Mouse (Mus musculus) embryonic facial prominence, embryonic 15.5 days (tissue): ENCODE results near the gene Gpr137b. TPM values are rescaled to one million over a fixed set of nuclear protein-coding genes. Genes with fewer than 3 reads are reported as not detected.
"Not testable (repeated sequence)": the region's sequence is repeated elsewhere in the genome, so short reads cannot be mapped to it uniquely, and the experiment has no call there.

Experiments
- ATAC-seq: fragments of 200-750 bp; cut with Nextera tagmentation; 2 replicates; pipeline ENCODE4 v1.8.0; 2017; ENCODE audit warnings: low read depth, moderate TSS enrichment; ENCODE audit not compliant: insufficient number of reproducible peaks, low FRiP score, low TSS enrichment
- H3K27ac ChIP-seq: fragments of 300-500 bp; sonication (generic); replicated peaks from 2 replicates; pipeline ENCODE4 v1.5.1; 2015; ENCODE audit warnings: mild to moderate bottlenecking, inconsistent platforms
- H3K27me3 ChIP-seq: fragments of 300-500 bp; sonication (generic); 2 replicates; pipeline ENCODE4 v1.6.1; 2015; ENCODE audit warnings: inconsistent platforms
- H3K36me3 ChIP-seq: fragments of 300-500 bp; sonication (generic); 2 replicates; pipeline ENCODE4 v1.6.1; 2015; ENCODE audit warnings: mild to moderate bottlenecking, inconsistent platforms
- H3K4me1 ChIP-seq: fragments of 300-500 bp; sonication (generic); 2 replicates; pipeline ENCODE4 v1.6.1; 2015; ENCODE audit warnings: inconsistent platforms
- H3K4me2 ChIP-seq: fragments of 300-500 bp; sonication (generic); replicated peaks from 2 replicates; pipeline ENCODE4 v1.6.1; 2015; ENCODE audit warnings: mild to moderate bottlenecking, inconsistent platforms
- H3K4me3 ChIP-seq: fragments of 300-500 bp; sonication (generic); replicated peaks from 2 replicates; pipeline ENCODE4 v1.5.1; 2015; ENCODE audit warnings: mild to moderate bottlenecking, inconsistent platforms
- H3K9ac ChIP-seq: fragments of 300-500 bp; sonication (generic); 2 replicates; pipeline ENCODE4 v1.6.1; 2015; ENCODE audit warnings: inconsistent platforms
- H3K9me3 ChIP-seq: fragments of 300-500 bp; sonication (generic); replicated peaks from 2 replicates; pipeline ENCODE4 v1.6.1; 2016; ENCODE audit warnings: inconsistent platforms
- WGBS: fragments of 180-500 bp; shearing (Covaris S2); methylation state at CpG from one replicate; pipeline ENCODE4 v1.1.7; 2015; 5-methylcytosine and 5-hydroxymethylcytosine counted together
- polyA plus RNA-seq: library from polyadenylated mRNA; unstranded; fragments of >200 nt; fragmentation: Nextera tagmentation; extraction: Ambion mirVana; gene quantifications from 2 replicates; pipeline ENCODE4 v1.2.1, GENCODE M21; 2015

Gene Gpr137b
- 12.7 and 14.2 TPM in 2 replicates for polyA plus RNA-seq

- not testable (repeated sequence) for H3K9ac ChIP-seq, H3K27ac ChIP-seq, H3K36me3 ChIP-seq, H3K27me3 ChIP-seq, H3K4me1 ChIP-seq, H3K9me3 ChIP-seq
- ATAC-seq: peak; percentile 87
- under 1% methylated on average over 60 of the region's 78 CpGs for WGBS
- peak within 1 kb of the TSS; percentile 61 for H3K4me2 ChIP-seq
- H3K4me3 ChIP-seq: peak within 1 kb of the TSS; percentile 43
Observed at GRCm38 (mm10) chr13:13393228-13394095, at the start of gene Gpr137b. TSS of gene Gpr137b (minus strand) at chr13:13394014.

- H3K27me3 ChIP-seq, H3K9ac ChIP-seq, H3K9me3 ChIP-seq, H3K36me3 ChIP-seq, H3K27ac ChIP-seq, H3K4me1 ChIP-seq: not testable (repeated sequence)
- WGBS: 3% methylated on average over 19 of the region's 28 CpGs
- H3K4me2 ChIP-seq: peak overlapping the region; percentile 39; the same call in 1 of the 2 replicates
- peak overlapping the region; percentile 29 for H3K4me3 ChIP-seq
- ATAC-seq: peak; percentile 51; the same call in 1 of the 2 replicates
Observed at GRCm38 (mm10) chr13:13438112-13438953, 44.5 kb upstream of the Gpr137b start.

- H3K4me1 ChIP-seq, H3K27me3 ChIP-seq, H3K27ac ChIP-seq, H3K9ac ChIP-seq, H3K9me3 ChIP-seq, H3K36me3 ChIP-seq: not testable (repeated sequence)
- under 1% methylated on average over 27 of the region's 39 CpGs for WGBS
- Histone ChIP-seq H3K4me3 (peak within 1 kb of the TSS; percentile 36), H3K4me2 (peak within 1 kb of the TSS; percentile 39)
- peak; percentile 89 for ATAC-seq
Observed at GRCm38 (mm10) chr13:13437460-13438015, 43.7 kb upstream of the Gpr137b start, which contains the start of gene Nid1. TSS of gene Nid1 (plus strand) at chr13:13437551.

GRCm38 (mm10) chr13:13436161-13436560, 42.3 kb upstream of the Gpr137b start:
- not testable (repeated sequence) for H3K9ac ChIP-seq, H3K36me3 ChIP-seq, H3K9me3 ChIP-seq, H3K4me1 ChIP-seq, H3K27me3 ChIP-seq, H3K27ac ChIP-seq, H3K4me2 ChIP-seq, H3K4me3 ChIP-seq, ATAC-seq
- WGBS: 65% methylated on average over 5 of the region's 7 CpGs

GRCm38 (mm10) chr13:13423301-13423700, 29.5 kb upstream of the Gpr137b start:
- not testable (repeated sequence) for ATAC-seq, H3K27ac ChIP-seq, H3K4me2 ChIP-seq, H3K36me3 ChIP-seq, H3K9ac ChIP-seq, H3K9me3 ChIP-seq, H3K4me1 ChIP-seq, H3K4me3 ChIP-seq, H3K27me3 ChIP-seq
- WGBS: 89% methylated on average over 3 of the region's 5 CpGs

- ATAC-seq, H3K4me3 ChIP-seq, H3K36me3 ChIP-seq, H3K4me1 ChIP-seq, H3K4me2 ChIP-seq, H3K9me3 ChIP-seq, H3K27me3 ChIP-seq, H3K27ac ChIP-seq, H3K9ac ChIP-seq: not testable (repeated sequence)
- 91% methylated on average over 7 of the region's 12 CpGs for WGBS
Observed at GRCm38 (mm10) chr13:13418859-13419258, 25.0 kb upstream of the Gpr137b start.

- ATAC-seq, H3K4me1 ChIP-seq, H3K27ac ChIP-seq, H3K4me2 ChIP-seq, H3K27me3 ChIP-seq, H3K9me3 ChIP-seq, H3K4me3 ChIP-seq, H3K36me3 ChIP-seq, H3K9ac ChIP-seq: not testable (repeated sequence)
- 69% methylated on average over 4 of the region's 4 CpGs for WGBS
Observed at GRCm38 (mm10) chr13:13416007-13416337, 22.2 kb upstream of the Gpr137b start.

GRCm38 (mm10) chr13:13415120-13416006, 21.5 kb upstream of the Gpr137b start:
- H3K27ac ChIP-seq, H3K36me3 ChIP-seq, H3K9ac ChIP-seq, ATAC-seq, H3K27me3 ChIP-seq, H3K9me3 ChIP-seq, H3K4me3 ChIP-seq, H3K4me1 ChIP-seq: not testable (repeated sequence)
- peak overlapping the region; percentile 24; the same call in 1 of the 2 replicates for H3K4me2 ChIP-seq
- WGBS: 31% methylated on average over 23 of the region's 23 CpGs

GRCm38 (mm10) chr13:13414206-13414605, 20.4 kb upstream of the Gpr137b start:
- no peaks in the 10 kb centered on the region for H3K36me3 ChIP-seq
- no peak overlapping the region for H3K4me3 ChIP-seq
- H3K27ac ChIP-seq: no peak overlapping the region
- no peaks in the 10 kb centered on the region for H3K4me1 ChIP-seq
- no peak for ATAC-seq
- H3K9ac ChIP-seq: no peak overlapping the region
- H3K4me2 ChIP-seq: no peak overlapping the region
- WGBS: 81% methylated on average over 3 of the region's 3 CpGs
- no peaks in the 10 kb centered on the region for H3K27me3 ChIP-seq
- H3K9me3 ChIP-seq: no peaks in the 10 kb centered on the region

- not testable (repeated sequence) for H3K9ac ChIP-seq, H3K27me3 ChIP-seq, H3K36me3 ChIP-seq, H3K4me1 ChIP-seq, H3K9me3 ChIP-seq, H3K4me2 ChIP-seq, H3K27ac ChIP-seq, ATAC-seq, H3K4me3 ChIP-seq
- no CpG with 5 or more reads among the region's 6 CpGs for WGBS
Observed at GRCm38 (mm10) chr13:13405511-13405910, 11.7 kb upstream of the Gpr137b start.
